Mouse (Mus musculus) adrenal gland, postnatal 10 days (tissue): ENCODE measurements around the gene AC161166.1. TPM values are rescaled to one million over a fixed set of nuclear protein-coding genes. Genes with fewer than 3 reads are reported as not detected.

Experiments used
- DNase-seq: peaks from one replicate; pipeline ENCODE4 v3.0.0; 2021; ENCODE audit warnings: mixed read lengths
- total RNA-seq, 2 experiments: library from RNA; stranded (reverse); gene quantifications; 2 replicates each; pipeline ENCODE4 v1.2.3; 2021

AC161166.1 gene
- total RNA-seq, 2 experiments from 2014 or later = not detected

DNA sequence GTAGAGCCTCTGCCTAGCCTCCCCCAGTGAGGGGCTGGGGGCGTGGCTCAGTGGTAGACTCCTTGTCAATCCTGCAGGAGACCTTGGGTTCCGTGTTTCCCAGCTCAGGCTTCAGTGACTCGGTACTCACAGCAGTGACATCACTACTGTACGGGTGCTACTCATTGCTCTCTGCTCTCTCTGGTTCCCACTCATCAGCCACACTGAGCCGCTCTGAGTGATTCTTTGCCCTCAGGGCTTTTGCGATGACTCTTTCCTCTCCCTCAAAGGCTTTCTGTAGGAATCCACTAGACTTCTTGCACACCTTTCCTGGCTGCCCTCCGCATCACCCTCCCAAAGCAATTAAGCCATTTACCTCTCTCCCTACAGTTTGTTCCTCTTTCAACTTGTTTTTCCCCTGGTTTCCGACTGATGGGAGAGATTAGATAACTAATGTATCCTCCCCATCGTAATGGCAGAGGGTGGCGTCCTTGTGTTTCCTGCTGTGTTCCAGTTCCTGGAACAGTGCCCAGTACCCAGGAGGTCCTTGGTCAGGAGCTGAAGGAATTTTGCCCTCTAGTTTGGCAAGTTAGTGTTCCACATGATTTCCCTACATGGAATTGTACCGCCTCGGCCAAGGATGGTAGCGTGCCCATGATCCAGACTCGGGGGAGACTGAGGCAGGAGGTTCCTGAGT, 50.7 kb downstream of the AC161166.1 start:
- DNase-seq = peak; percentile 71

Other genes with a start within 250 kb of the AC161166.1 start
- 1 to 10 TPM; 4.1 to 4.8 TPM for gene Zfp93, start 242.0 kb downstream of the AC161166.1 start, total RNA-seq
- 10 to 100 TPM in 1 of 2 experiments, 1 to 10 TPM in 1; 5.8 to 12.1 TPM for gene Zfp61, start 211.2 kb downstream of the AC161166.1 start, total RNA-seq
- gene Zfp94, start 195.8 kb downstream of the AC161166.1 start, total RNA-seq = 1 to 10 TPM; 2.7 to 6.4 TPM
- under 1 TPM; 0.36 to 0.42 TPM for gene Tescl, start 178.5 kb downstream of the AC161166.1 start, total RNA-seq
- not detected for gene Lypd5, start 163.3 kb downstream of the AC161166.1 start, total RNA-seq
- gene Kcnn4, start 142.2 kb downstream of the AC161166.1 start, total RNA-seq = 1 to 10 TPM; 4.2 to 5.4 TPM
- gene Smg9, start 112.8 kb downstream of the AC161166.1 start, total RNA-seq = 10 to 100 TPM; 19.5 to 24.1 TPM
- gene Irgc1, start 60.2 kb downstream of the AC161166.1 start, total RNA-seq = under 1 TPM in 1 of 2 experiments, not detected in 1; 0.27 TPM
- gene Plaur, start 50.0 kb downstream of the AC161166.1 start, total RNA-seq = 1 to 10 TPM; 6.7 to 9.4 TPM
- gene Cadm4, start 30.4 kb downstream of the AC161166.1 start, total RNA-seq = 1 to 10 TPM; 6.4 to 8.6 TPM
- 1 to 10 TPM; 6.0 to 9.1 TPM for gene Zfp428, start 5.4 kb downstream of the AC161166.1 start, total RNA-seq
- 10 to 100 TPM; 17.6 to 23.3 TPM for gene Irgq, start 18.2 kb upstream of the AC161166.1 start, total RNA-seq
- gene Pinlyp, start 33.7 kb upstream of the AC161166.1 start, total RNA-seq = not detected
- 10 to 100 TPM; 37.4 to 48.6 TPM for gene Xrcc1, start 33.8 kb upstream of the AC161166.1 start, total RNA-seq
- gene Ethe1, start 75.1 kb upstream of the AC161166.1 start, total RNA-seq = 10 to 100 TPM; 20.0 to 23.1 TPM
- gene Zfp575, start 75.2 kb upstream of the AC161166.1 start, total RNA-seq = under 1 TPM; 0.54 to 0.73 TPM
- gene Phldb3, start 98.3 kb upstream of the AC161166.1 start, total RNA-seq = 1 to 10 TPM; 3.6 TPM
- gene Lypd3, start 124.1 kb upstream of the AC161166.1 start, total RNA-seq = under 1 TPM; 0.24 to 0.27 TPM
- not detected for gene Tex101, start 164.2 kb upstream of the AC161166.1 start, total RNA-seq
- not detected for gene BC049730, start 196.8 kb upstream of the AC161166.1 start, total RNA-seq
- not detected for gene Gm4763, start 214.5 kb upstream of the AC161166.1 start, total RNA-seq
- gene Cd177, start 247.9 kb upstream of the AC161166.1 start, total RNA-seq = 1 to 10 TPM; 1.3 to 2.1 TPM